Mouse (Mus musculus) liver, postnatal 0 days (tissue): ENCODE data around the gene Nalcn. TPM values are rescaled to one million over a fixed set of nuclear protein-coding genes. Genes with fewer than 3 reads are reported as not detected.

Source experiments
- ATAC-seq: fragments of 200-750 bp; cut with Nextera tagmentation; 2 replicates; pipeline ENCODE4 v1.8.0; 2017; ENCODE audit warnings: mild to moderate bottlenecking, moderate library complexity
- DNase-seq: peaks from one replicate; pipeline ENCODE4 v3.0.0-alpha.2; 2016
- H3K27ac ChIP-seq: fragments of 300-500 bp; sonication (generic); 2 replicates; pipeline ENCODE4 v1.5.1; 2014; ENCODE audit warnings: antibody characterized with exemption, moderate library complexity, mild to moderate bottlenecking, low read depth
- H3K27me3 ChIP-seq: fragments of 300-500 bp; sonication (generic); 2 replicates; pipeline ENCODE4 v1.6.1; 2014; ENCODE audit warnings: low read length, control low read depth, mixed read lengths; ENCODE audit not compliant: insufficient read depth
- H3K36me3 ChIP-seq: fragments of 300-500 bp; sonication (generic); replicated peaks from 2 replicates; pipeline ENCODE4 v1.6.1; 2014; ENCODE audit warnings: mild to moderate bottlenecking, control low read depth, low read length, moderate library complexity, mixed read lengths; ENCODE audit not compliant: insufficient read depth
- H3K4me1 ChIP-seq: fragments of 300-500 bp; sonication (generic); 2 replicates; pipeline ENCODE4 v1.6.1; 2014; ENCODE audit warnings: antibody characterized with exemption, mild to moderate bottlenecking, control low read depth; ENCODE audit not compliant: insufficient read depth
- H3K4me2 ChIP-seq: fragments of 300-500 bp; sonication (generic); 2 replicates; pipeline ENCODE4 v1.6.1; 2014; ENCODE audit warnings: low read depth, mild to moderate bottlenecking, low read length, moderate library complexity, mixed read lengths
- H3K4me3 ChIP-seq: fragments of 300-500 bp; sonication (generic); 2 replicates; pipeline ENCODE4 v1.5.1; 2014; ENCODE audit warnings: low read depth, low read length
- H3K9ac ChIP-seq: fragments of 300-500 bp; sonication (generic); replicated peaks from 2 replicates; pipeline ENCODE4 v1.6.1; 2014; ENCODE audit warnings: mild to moderate bottlenecking, moderate library complexity
- H3K9me3 ChIP-seq: fragments of 300-500 bp; sonication (generic); 2 replicates; pipeline ENCODE4 v1.6.1; 2016; ENCODE audit warnings: mild to moderate bottlenecking, control low read depth, low read length, mixed read lengths
- CTCF ChIP-seq: sonication (generic); IDR thresholded peaks from 2 replicates; pipeline ENCODE4 v1.5.1; 2016; ENCODE audit warnings: antibody characterized with exemption, low read depth
- EP300 ChIP-seq: IDR thresholded peaks from 2 replicates; pipeline ENCODE4 v1.6.1; 2016; ENCODE audit warnings: antibody characterized with exemption, low read depth, mild to moderate bottlenecking
- WGBS: fragments of 180-500 bp; shearing (Covaris S2); extraction: QIAGEN DNeasy Blood & Tissue Kit; methylation state at CpG from one replicate; pipeline ENCODE4 v1.1.7; 2014; ENCODE audit not compliant: insufficient replicate concordance; 5-methylcytosine and 5-hydroxymethylcytosine counted together
- polyA plus RNA-seq: library from polyadenylated mRNA; unstranded; fragments of >200 nt; fragmentation: Nextera tagmentation; extraction: Ambion mirVana; gene quantifications from 2 replicates; pipeline ENCODE4 v1.2.1, GENCODE M21; 2015

The Nalcn gene
- polyA plus RNA-seq, 1 experiment from 2014 or later: not detected

- no peak for TF ChIP-seq EP300
- no peak for TF ChIP-seq CTCF
- DNase-seq (no peak), ATAC-seq (no peak)
- no peaks in the 10 kb centered on the region for H3K27me3 ChIP-seq
- H3K36me3 ChIP-seq: no peaks in the 10 kb centered on the region
- no peak overlapping the region for H3K9ac ChIP-seq
- H3K4me1 ChIP-seq: no peaks in the 10 kb centered on the region
- H3K4me2 ChIP-seq: no peak overlapping the region
- no peak overlapping the region for H3K27ac ChIP-seq
- H3K9me3 ChIP-seq: no peaks in the 10 kb centered on the region
- H3K4me3 ChIP-seq: no peak overlapping the region
- 65% methylated on average over 1 of the region's 1 CpGs for WGBS
Measured at GRCm38 (mm10) chr14:123331841-123332240, 295.1 kb downstream of the Nalcn start.

GRCm38 (mm10) chr14:123314369-123314768 lies 312.6 kb downstream of the Nalcn start:
- DNase-seq (no peak), ATAC-seq (no peak)
- Histone ChIP-seq H3K27me3 (no peaks in the 10 kb centered on the region), H3K36me3 (no peaks in the 10 kb centered on the region), H3K4me2 (no peak overlapping the region), H3K4me3 (no peak overlapping the region), H3K4me1 (no peaks in the 10 kb centered on the region), H3K9me3 (no peaks in the 10 kb centered on the region), H3K27ac (no peak overlapping the region), H3K9ac (no peak overlapping the region)
- TF ChIP-seq EP300: no peak
- 0 out of 2 replicates have a peak, but pooled peaks have one; percentile 7 for TF ChIP-seq CTCF
- WGBS: 17% methylated on average over 1 of the region's 1 CpGs

GRCm38 (mm10) chr14:123312371-123312770 lies 314.6 kb downstream of the Nalcn start:
- Histone ChIP-seq H3K4me1 (no peaks in the 10 kb centered on the region), H3K4me3 (no peak overlapping the region), H3K27ac (no peak overlapping the region), H3K9ac (no peak overlapping the region), H3K9me3 (no peaks in the 10 kb centered on the region), H3K27me3 (no peaks in the 10 kb centered on the region), H3K36me3 (no peaks in the 10 kb centered on the region), H3K4me2 (no peak overlapping the region)
- DNase-seq (no peak), ATAC-seq (no peak)
- TF ChIP-seq CTCF (no peak), EP300 (no peak)
- 62% methylated on average over 4 of the region's 4 CpGs for WGBS

- no peaks in the 10 kb centered on the region for H3K36me3 ChIP-seq
- no peaks in the 10 kb centered on the region for H3K4me1 ChIP-seq
- TF ChIP-seq CTCF: no peak
- TF ChIP-seq EP300: no peak
- no peak for ATAC-seq
- no peak overlapping the region for H3K9ac ChIP-seq
- H3K27ac ChIP-seq: no peak overlapping the region
- no peak overlapping the region for H3K4me3 ChIP-seq
- no peak overlapping the region for H3K4me2 ChIP-seq
- no peak for DNase-seq
- H3K9me3 ChIP-seq: no peaks in the 10 kb centered on the region
- H3K27me3 ChIP-seq: no peaks in the 10 kb centered on the region
Measured at GRCm38 (mm10) chr14:123296068-123296467, 330.9 kb downstream of the Nalcn start.

- Histone ChIP-seq H3K4me3 (no peak overlapping the region), H3K4me1 (no peaks in the 10 kb centered on the region), H3K27ac (no peak overlapping the region), H3K9ac (no peak overlapping the region), H3K9me3 (no peaks in the 10 kb centered on the region), H3K27me3 (no peaks in the 10 kb centered on the region), H3K4me2 (no peak overlapping the region), H3K36me3 (no peaks in the 10 kb centered on the region)
- no peak for ATAC-seq
- TF ChIP-seq EP300: no peak
- no peak for TF ChIP-seq CTCF
- DNase-seq: no peak
- WGBS: 72% methylated on average over 4 of the region's 4 CpGs
Measured at GRCm38 (mm10) chr14:123291118-123292007, 335.6 kb downstream of the Nalcn start.

GRCm38 (mm10) chr14:123282165-123282564 lies 344.8 kb downstream of the Nalcn start:
- Histone ChIP-seq H3K27ac (no peak overlapping the region), H3K9ac (no peak overlapping the region), H3K4me3 (no peak overlapping the region), H3K9me3 (no peaks in the 10 kb centered on the region), H3K4me1 (no peaks in the 10 kb centered on the region), H3K27me3 (no peaks in the 10 kb centered on the region), H3K4me2 (no peak overlapping the region), H3K36me3 (no peaks in the 10 kb centered on the region)
- DNase-seq: no peak
- ATAC-seq: no peak
- TF ChIP-seq EP300: no peak
- TF ChIP-seq CTCF: no peak
